Mouse (Mus musculus) hindbrain, embryonic 16.5 days (tissue): ENCODE measurements at regions not wholly inside any gene's neighbourhood (a gene's known extent, or its start where the extent isn't known, plus 50 kb on each side); places are given as distances from the start of the nearest gene placed in this dataset.
A peak's percentile ranks its signal among the peaks of the same experiment; 100 is the strongest.

Experiments used
- ATAC-seq: fragments of 200-750 bp; cut with Nextera tagmentation; 2 replicates; pipeline ENCODE4 v1.8.0; 2017; ENCODE audit warnings: moderate TSS enrichment, moderate library complexity
- H3K27ac ChIP-seq: fragments of 300-500 bp; sonication (generic); 2 replicates; pipeline ENCODE4 v1.5.1; 2014; ENCODE audit warnings: low read depth, mild to moderate bottlenecking, control low read depth, low read length, moderate library complexity
- H3K27me3 ChIP-seq: fragments of 300-500 bp; sonication (generic); replicated peaks from 2 replicates; pipeline ENCODE4 v1.6.1; 2014; ENCODE audit warnings: low read length; ENCODE audit not compliant: control insufficient read depth, insufficient read depth
- H3K36me3 ChIP-seq: fragments of 300-500 bp; sonication (generic); 2 replicates; pipeline ENCODE4 v1.6.1; 2014; ENCODE audit warnings: mild to moderate bottlenecking, low read length, moderate library complexity, mixed read lengths; ENCODE audit not compliant: control insufficient read depth, insufficient read depth
- H3K4me1 ChIP-seq: fragments of 300-500 bp; sonication (generic); 2 replicates; pipeline ENCODE4 v1.6.1; 2014; ENCODE audit warnings: low read depth, low read length; ENCODE audit not compliant: control insufficient read depth, insufficient read depth
- H3K4me2 ChIP-seq: fragments of 300-500 bp; sonication (generic); 2 replicates; pipeline ENCODE4 v1.6.1; 2014; ENCODE audit warnings: mild to moderate bottlenecking, low read length, control low read depth, moderate library complexity
- H3K4me3 ChIP-seq: fragments of 300-500 bp; sonication (generic); 2 replicates; pipeline ENCODE4 v1.5.1; 2014; ENCODE audit warnings: mild to moderate bottlenecking, low read length, control low read depth, moderate library complexity
- H3K9ac ChIP-seq: fragments of 300-500 bp; sonication (generic); 2 replicates; pipeline ENCODE4 v1.6.1; 2014; ENCODE audit warnings: low read depth, mild to moderate bottlenecking, control low read depth, low read length, moderate library complexity
- H3K9me3 ChIP-seq: fragments of 300-500 bp; sonication (generic); 2 replicates; pipeline ENCODE4 v1.6.1; 2014; ENCODE audit warnings: mild to moderate bottlenecking, low read length, moderate library complexity; ENCODE audit not compliant: control insufficient read depth
- WGBS: fragments of 180-500 bp; shearing (Covaris S2); extraction: QIAGEN DNeasy Blood & Tissue Kit; methylation state at CpG from one replicate; pipeline ENCODE4 v1.1.7; 2014; 5-methylcytosine and 5-hydroxymethylcytosine counted together

DNA sequence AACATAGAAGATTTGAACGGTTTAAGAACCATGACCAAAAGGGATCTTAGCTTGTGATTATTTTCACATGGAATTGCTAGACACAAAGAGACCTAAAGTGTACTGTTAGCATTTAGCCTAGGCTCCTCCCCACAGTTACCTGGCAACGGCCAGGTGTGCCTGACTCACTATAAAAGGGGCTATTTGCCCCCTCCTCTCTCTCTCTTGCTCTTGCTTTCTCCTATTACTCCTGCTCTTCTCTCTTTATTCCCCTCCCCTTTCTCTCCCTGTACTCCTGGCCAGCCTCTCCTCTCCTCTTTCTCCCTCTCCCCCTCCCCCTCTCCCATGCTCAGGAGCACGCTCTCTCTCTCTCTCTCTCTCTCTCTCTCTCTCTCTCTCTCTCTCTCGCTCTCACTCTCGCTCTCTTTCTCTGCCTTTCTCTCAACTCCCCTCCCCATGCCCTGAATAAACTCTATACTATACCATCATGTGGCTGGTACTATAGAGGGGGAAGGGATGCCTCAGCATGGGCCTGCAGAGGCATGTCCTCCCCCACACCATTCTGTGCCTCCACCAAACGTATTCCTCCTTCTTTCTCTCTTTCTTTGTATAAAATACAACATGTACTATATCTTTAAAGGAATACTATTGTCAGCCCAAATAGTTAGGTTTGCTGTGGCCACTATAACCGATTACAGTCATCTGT lies 603.9 kb downstream of the Rps29 start:
- 0 out of 2 replicates have a peak, but pooled peaks have one; percentile 14 for ATAC-seq
- H3K9me3 ChIP-seq: no peaks in the 10 kb centered on the region
- 62% methylated on average over 7 of the region's 7 CpGs for WGBS

GRCm38 (mm10) chr12:68554292-68554691 lies 604.7 kb downstream of the Rps29 start:
- WGBS: 44% methylated on average over 2 of the region's 2 CpGs
- Histone ChIP-seq H3K27me3 (no peaks in the 10 kb centered on the region), H3K27ac (no peak overlapping the region), H3K9ac (no peak overlapping the region), H3K4me3 (no peak overlapping the region), H3K4me2 (no peak overlapping the region), H3K4me1 (no peaks in the 10 kb centered on the region), H3K9me3 (no peaks in the 10 kb centered on the region), H3K36me3 (no peaks in the 10 kb centered on the region)
- no peak for ATAC-seq

More for the DNA sequence above, 603.9 kb downstream of the Rps29 start:
- H3K4me2 ChIP-seq: no peak overlapping the region
- H3K4me1 ChIP-seq: no peaks in the 10 kb centered on the region
- H3K4me3 ChIP-seq: no peak overlapping the region
- H3K27me3 ChIP-seq: no peaks in the 10 kb centered on the region
- H3K36me3 ChIP-seq: no peaks in the 10 kb centered on the region
- no peak overlapping the region for H3K9ac ChIP-seq
- H3K27ac ChIP-seq: no peak overlapping the region

DNA sequence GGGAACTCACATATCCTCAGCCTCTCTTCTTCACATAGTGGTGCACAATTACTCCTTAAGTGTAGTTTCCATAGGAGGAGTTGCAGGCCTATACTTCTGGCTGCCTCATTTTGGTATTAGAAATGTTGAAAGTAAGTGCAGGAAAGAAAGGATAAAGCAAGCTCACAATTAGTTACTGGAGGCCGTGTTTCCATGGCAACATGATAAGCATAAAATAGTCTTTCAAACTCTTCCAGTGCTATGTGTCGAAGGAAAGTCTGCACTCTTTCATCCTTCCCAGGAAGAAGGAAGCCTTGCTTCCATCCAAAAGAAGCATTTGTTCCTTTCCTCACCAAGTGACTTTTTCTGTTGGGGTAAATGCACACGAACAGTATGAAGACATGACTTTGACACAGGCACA lies 617.2 kb downstream of the Rps29 start:
- Histone ChIP-seq H3K27me3 (no peaks in the 10 kb centered on the region), H3K4me3 (no peak overlapping the region), H3K9me3 (no peaks in the 10 kb centered on the region), H3K4me1 (peaks cover 4% of the 10 kb centered on the region), H3K27ac (no peak overlapping the region), H3K4me2 (no peak overlapping the region), H3K36me3 (no peaks in the 10 kb centered on the region), H3K9ac (no peak overlapping the region)
- no peak for ATAC-seq
- 27% methylated on average over 3 of the region's 3 CpGs for WGBS

DNA sequence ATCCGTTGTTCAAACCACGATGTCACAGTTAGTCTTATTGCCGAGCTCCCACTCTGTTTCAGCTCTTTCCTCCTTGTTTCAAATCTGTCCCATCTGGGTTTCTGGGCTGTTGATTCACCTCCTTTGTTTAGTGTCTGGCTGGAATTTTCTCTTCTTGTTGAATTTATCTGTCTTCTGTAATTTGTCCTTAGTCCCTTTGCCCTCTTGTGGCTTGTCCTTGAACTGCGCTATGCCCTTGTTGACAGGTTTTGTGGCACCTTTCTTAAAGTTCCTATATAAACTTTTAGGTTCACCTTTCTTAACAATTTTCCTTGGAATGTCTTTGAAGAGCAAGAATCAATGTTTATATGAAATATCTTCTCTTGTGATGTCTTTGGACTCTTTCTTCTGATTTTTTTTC lies 658.2 kb downstream of the Rps29 start:
- H3K9me3 ChIP-seq: no peaks in the 10 kb centered on the region
- H3K36me3 ChIP-seq: no peaks in the 10 kb centered on the region
- H3K9ac ChIP-seq: no peak overlapping the region
- no peaks in the 10 kb centered on the region for H3K4me1 ChIP-seq
- WGBS: 86% methylated on average over 4 of the region's 4 CpGs
- H3K4me3 ChIP-seq: no peak overlapping the region
- H3K27ac ChIP-seq: no peak overlapping the region
- H3K4me2 ChIP-seq: no peak overlapping the region
- no peak for ATAC-seq
- no peaks in the 10 kb centered on the region for H3K27me3 ChIP-seq

- ATAC-seq: peak; percentile 92
- Histone ChIP-seq H3K4me2 (0 out of 2 replicates have a peak overlapping the region, but pooled peaks have one; percentile 1), H3K9me3 (0 out of 2 replicates have a peak, but pooled peaks cover 4% of the 10 kb centered on the region), H3K4me1 (peaks cover 4% of the 10 kb centered on the region; the same call in 1 of the 2 replicates), H3K4me3 (no peak overlapping the region), H3K9ac (no peak overlapping the region), H3K27ac (peak overlapping the region; percentile 33), H3K27me3 (no peaks in the 10 kb centered on the region), H3K36me3 (no peaks in the 10 kb centered on the region)
- WGBS: 31% methylated on average over 4 of the region's 4 CpGs
These were observed 696.0 kb downstream of the Rps29 start for GRCm38 (mm10) chr12:68463032-68463431.

GRCm38 (mm10) chr12:68458196-68458595 lies 700.8 kb downstream of the Rps29 start:
- Histone ChIP-seq H3K27ac (no peak overlapping the region), H3K27me3 (no peaks in the 10 kb centered on the region), H3K4me2 (no peak overlapping the region), H3K4me1 (peaks cover 3% of the 10 kb centered on the region; the same call in 1 of the 2 replicates), H3K9ac (no peak overlapping the region), H3K36me3 (no peaks in the 10 kb centered on the region), H3K9me3 (0 out of 2 replicates have a peak, but pooled peaks cover 4% of the 10 kb centered on the region), H3K4me3 (no peak overlapping the region)
- 82% methylated on average over 7 of the region's 7 CpGs for WGBS
- no peak for ATAC-seq

GRCm38 (mm10) chr12:68426601-68427000 lies 732.4 kb downstream of the Rps29 start:
- Histone ChIP-seq H3K9me3 (no peaks in the 10 kb centered on the region), H3K36me3 (no peaks in the 10 kb centered on the region), H3K4me3 (no peak overlapping the region), H3K27me3 (no peaks in the 10 kb centered on the region), H3K27ac (no peak overlapping the region), H3K9ac (no peak overlapping the region), H3K4me2 (no peak overlapping the region), H3K4me1 (no peaks in the 10 kb centered on the region)
- WGBS: 79% methylated on average over 1 of the region's 1 CpGs
- no peak for ATAC-seq

DNA sequence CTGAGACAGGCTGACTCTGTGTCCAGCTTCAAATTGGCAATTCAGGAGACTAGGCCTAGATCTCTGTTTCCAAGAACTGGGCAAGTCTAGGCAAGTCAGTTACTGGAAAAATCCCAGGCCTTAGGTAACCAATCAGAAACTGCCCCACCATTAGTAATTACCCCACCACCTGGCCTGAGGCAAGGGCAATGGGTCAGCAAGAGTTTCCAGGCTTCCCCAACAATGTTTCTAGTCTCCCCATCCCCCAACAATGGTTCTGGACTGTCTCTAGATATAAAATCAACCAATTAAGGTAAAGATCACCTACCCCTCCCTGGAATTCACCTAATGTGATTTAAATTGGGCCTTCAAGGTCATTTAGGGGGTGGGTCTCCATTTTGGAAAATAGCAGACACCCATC lies 734.0 kb downstream of the Rps29 start:
- no peak overlapping the region for H3K4me2 ChIP-seq
- H3K27me3 ChIP-seq: no peaks in the 10 kb centered on the region
- H3K9me3 ChIP-seq: no peaks in the 10 kb centered on the region
- no peaks in the 10 kb centered on the region for H3K4me1 ChIP-seq
- no peak overlapping the region for H3K27ac ChIP-seq
- H3K36me3 ChIP-seq: no peaks in the 10 kb centered on the region
- H3K4me3 ChIP-seq: no peak overlapping the region
- ATAC-seq: no peak
- H3K9ac ChIP-seq: no peak overlapping the region
